Mouse (Mus musculus) telencephalon, adult 2 months (tissue): ENCODE results near the gene Slc7a9.
A peak's percentile ranks its signal among the peaks of the same experiment; 100 is the strongest.

Experiments used
- DNase-seq: peaks from one replicate; pipeline ENCODE4 v3.0.0-alpha.2; 2011; ENCODE audit warnings: low read depth, low spot score

Gene Slc7a9

GRCm38 (mm10) chr7:35447996-35448846 lies at the start of gene Slc7a9:
TSS of gene Slc7a9 (plus strand) at chr7:35448796.
- DNase-seq: no peak

GRCm38 (mm10) chr7:35401169-35401568 lies 47.4 kb upstream of the Slc7a9 start:
- DNase-seq: no peak

- no peak for DNase-seq
Measured at GRCm38 (mm10) chr7:35415226-35415625, 33.4 kb upstream of the Slc7a9 start.

GRCm38 (mm10) chr7:35415801-35416653 lies 32.6 kb upstream of the Slc7a9 start:
- no peak for DNase-seq

- no peak for DNase-seq
Measured at GRCm38 (mm10) chr7:35416654-35416948, 32.0 kb upstream of the Slc7a9 start.

GRCm38 (mm10) chr7:35423071-35423470 lies 25.5 kb upstream of the Slc7a9 start:
- DNase-seq: no peak

GRCm38 (mm10) chr7:35428146-35428545 lies 20.4 kb upstream of the Slc7a9 start:
- no peak for DNase-seq

GRCm38 (mm10) chr7:35435266-35435665 lies 13.3 kb upstream of the Slc7a9 start:
- no peak for DNase-seq

GRCm38 (mm10) chr7:35447501-35447900 lies 1.1 kb upstream of the Slc7a9 start:
- no peak for DNase-seq

GRCm38 (mm10) chr7:35448867-35449266 lies 271 bp downstream of the Slc7a9 start:
- DNase-seq: no peak

- DNase-seq: no peak
Measured at GRCm38 (mm10) chr7:35456091-35456814, 7.7 kb downstream of the Slc7a9 start.

GRCm38 (mm10) chr7:35460971-35461370 lies 12.4 kb downstream of the Slc7a9 start:
- DNase-seq: no peak

GRCm38 (mm10) chr7:35465027-35465426 lies 16.4 kb downstream of the Slc7a9 start:
- DNase-seq: peak; percentile 22

- no peak for DNase-seq
Measured at GRCm38 (mm10) chr7:35467856-35468255, 19.3 kb downstream of the Slc7a9 start.

- no peak for DNase-seq
Measured at GRCm38 (mm10) chr7:35470794-35471193, 22.2 kb downstream of the Slc7a9 start.

GRCm38 (mm10) chr7:35476457-35476856 lies 27.9 kb downstream of the Slc7a9 start:
- no peak for DNase-seq

GRCm38 (mm10) chr7:35485126-35485525 lies 36.5 kb downstream of the Slc7a9 start:
- no peak for DNase-seq

- DNase-seq: no peak
Measured at GRCm38 (mm10) chr7:35486553-35486952, 38.0 kb downstream of the Slc7a9 start.

GRCm38 (mm10) chr7:35490186-35490585 lies 41.6 kb downstream of the Slc7a9 start:
- no peak for DNase-seq

GRCm38 (mm10) chr7:35491005-35491404 lies 42.4 kb downstream of the Slc7a9 start:
- DNase-seq: no peak

- DNase-seq: peak; percentile 54
Measured at GRCm38 (mm10) chr7:35497516-35497915, 48.9 kb downstream of the Slc7a9 start.

- DNase-seq: no peak
Measured at GRCm38 (mm10) chr7:35501995-35502394, 53.4 kb downstream of the Slc7a9 start.
